Mouse (Mus musculus) CH12.LX (cell line): ENCODE measurements at regions not wholly inside any gene's neighbourhood (a gene's known extent, or its start where the extent isn't known, plus 50 kb on each side); places are given as distances from the start of the nearest gene placed in this dataset.

ENCODE experiments used
- DNase-seq: peaks from one replicate; pipeline ENCODE4 v3.0.0-alpha.2; 2013; ENCODE audit errors: extremely low read depth
- H3K27ac ChIP-seq: 2 replicates; pipeline ENCODE4 v1.5.1; 2012; ENCODE audit warnings: low read depth, mild to moderate bottlenecking, control low read depth, moderate library complexity; ENCODE audit not compliant: insufficient read depth
- H3K27me3 ChIP-seq: replicated peaks from 2 replicates; pipeline ENCODE3; 2012; ENCODE audit warnings: inconsistent platforms
- H3K36me3 ChIP-seq, 2 experiments: replicated peaks in 1 of 2; 2 replicates each; pipeline versions ENCODE3 to v1.6.1; 2012; ENCODE audit warnings: inconsistent platforms in 1 of 2, low read length in 1 of 2, mild to moderate bottlenecking in 1 of 2, mixed read lengths in 1 of 2, moderate library complexity in 1 of 2; ENCODE audit not compliant: control insufficient read depth in 1 of 2, insufficient read depth in 1 of 2
- H3K4me1 ChIP-seq, 2 experiments: 2 replicates each; pipeline ENCODE4 v1.6.1; 2012; ENCODE audit warnings: inconsistent platforms in 1 of 2, moderate library complexity in 1 of 2; ENCODE audit not compliant: insufficient read depth in 2 of 2, control insufficient read depth in 1 of 2
- H3K4me2 ChIP-seq: 2 replicates; pipeline ENCODE4 v1.6.1; 2012; ENCODE audit warnings: low read depth, mild to moderate bottlenecking, control low read depth; ENCODE audit not compliant: poor library complexity, insufficient read depth, severe bottlenecking
- H3K4me3 ChIP-seq, 3 experiments: fragments of 150-350 bp in 1 of 3; sonication (generic) in 1 of 3; replicated peaks in 1 of 3; 2 replicates each; pipeline versions ENCODE3 to v1.5.1; 2011 to 2012; ENCODE audit warnings: low read depth in 2 of 3, low read length in 2 of 3, mild to moderate bottlenecking in 2 of 3, moderate library complexity in 2 of 3, control low read depth in 1 of 3, improper control_type of control experiment in 1 of 3, inconsistent platforms in 1 of 3, mixed read lengths in 1 of 3; ENCODE audit not compliant: poor library complexity in 1 of 3
- H3K79me2 ChIP-seq: replicated peaks from 2 replicates; pipeline ENCODE4 v1.6.1; 2012; ENCODE audit warnings: mild to moderate bottlenecking, moderate library complexity; ENCODE audit not compliant: control insufficient read depth, poor library complexity, insufficient read depth, severe bottlenecking; ENCODE audit errors: extremely low read depth
- H3K9ac ChIP-seq: 2 replicates; pipeline ENCODE4 v1.6.1; 2012; ENCODE audit warnings: low read depth, mild to moderate bottlenecking, control low read depth, moderate library complexity; ENCODE audit not compliant: insufficient read depth
- H3K9me3 ChIP-seq: replicated peaks from 2 replicates; pipeline ENCODE3; 2012; ENCODE audit warnings: low read length, inconsistent platforms, mixed read lengths
- CTCF ChIP-seq, 2 experiments: IDR thresholded peaks in 1 of 2; conservative IDR thresholded peaks in 1 of 2; 2 replicates each; pipeline ENCODE4 v1.5.1; 2011 to 2012; ENCODE audit warnings: low read depth in 2 of 2, low read length in 2 of 2, improper control_type of control experiment in 1 of 2, inconsistent platforms in 1 of 2, mild to moderate bottlenecking in 1 of 2, moderate library complexity in 1 of 2
- EP300 ChIP-seq: IDR thresholded peaks from 2 replicates; pipeline ENCODE4 v1.6.1; 2011; ENCODE audit warnings: low read length, improper control_type of control experiment
- GABPA ChIP-seq: IDR thresholded peaks from 2 replicates; pipeline ENCODE4 v1.6.1; 2012; ENCODE audit warnings: low read depth, low read length, improper control_type of control experiment, inconsistent platforms; ENCODE audit not compliant: insufficient replicate concordance
- IRF4 ChIP-seq: IDR thresholded peaks from 2 replicates; pipeline ENCODE4 v1.6.1; 2014; ENCODE audit warnings: low read depth, mild to moderate bottlenecking, inconsistent platforms, low read length, improper control_type of control experiment
- MAX ChIP-seq: IDR thresholded peaks from 2 replicates; pipeline ENCODE4 v1.6.1; 2011; ENCODE audit warnings: low read length, improper control_type of control experiment
- MAZ ChIP-seq: IDR thresholded peaks from 2 replicates; pipeline ENCODE4 v1.6.1; 2012; ENCODE audit warnings: low read depth, mild to moderate bottlenecking, inconsistent platforms, low read length, improper control_type of control experiment, moderate library complexity
- MEF2A ChIP-seq: IDR thresholded peaks from 2 replicates; pipeline ENCODE4 v1.6.1; 2014; ENCODE audit warnings: low read depth, mild to moderate bottlenecking, inconsistent platforms, low read length, improper control_type of control experiment, borderline replicate concordance
- PAX5 ChIP-seq: IDR thresholded peaks from 2 replicates; pipeline ENCODE4 v1.6.1; 2012; ENCODE audit warnings: low read length, inconsistent platforms, mixed read lengths
- POLR2A ChIP-seq: IDR thresholded peaks from 2 replicates; pipeline ENCODE4 v1.6.1; 2011; ENCODE audit warnings: low read depth, mild to moderate bottlenecking, improper control_type of control experiment, low read length
- POLR2AphosphoS2 ChIP-seq: IDR thresholded peaks from 2 replicates; pipeline ENCODE4 v1.6.1; 2011; ENCODE audit warnings: low read depth, low read length, improper control_type of control experiment
- SMC3 ChIP-seq: IDR thresholded peaks from 2 replicates; pipeline ENCODE4 v1.6.1; 2011; ENCODE audit warnings: low read depth, low read length, improper control_type of control experiment
- TBP ChIP-seq: conservative IDR thresholded peaks from 2 replicates; pipeline ENCODE4 v1.6.1; 2011; ENCODE audit warnings: low read depth, low read length, improper control_type of control experiment
- USF1 ChIP-seq: IDR thresholded peaks from 2 replicates; pipeline ENCODE4 v1.6.1; 2014; ENCODE audit warnings: low read depth, mild to moderate bottlenecking, inconsistent platforms, low read length, improper control_type of control experiment
- ZKSCAN1 ChIP-seq: IDR thresholded peaks from 2 replicates; pipeline ENCODE4 v1.6.1; 2012; ENCODE audit warnings: low read depth, inconsistent platforms, low read length, improper control_type of control experiment, borderline replicate concordance
- dilution Hi-C: fragments of 300-500 bp; cut with MboI; formaldehyde crosslinking; loops from 2 replicates; pipeline ENCODE4 v1.14.3; 2020; ENCODE audit warnings: low sequenced_read_pairs; ENCODE audit not compliant: extremely low pct_unique_long_range_greater_than_20kb, extremely low pct_ligation_motif_present
- in situ Hi-C: fragments of 300-500 bp; cut with MboI; formaldehyde crosslinking; loops from 3 replicates; pipeline ENCODE4 v1.14.3; 2019; ENCODE audit warnings: low sequenced_read_pairs, low pct_ligation_motif_present, low pct_unique_long_range_greater_than_20kb, mixed read lengths

- H3K9ac ChIP-seq = no peak overlapping the region
- no peaks in the 10 kb centered on the region for H3K27me3 ChIP-seq
- no peak overlapping the region for H3K4me2 ChIP-seq
- dilution Hi-C loops = no loop called here
- H3K36me3 ChIP-seq = no peaks in the 10 kb centered on the region
- H3K79me2 ChIP-seq = no peaks in the 10 kb centered on the region
- no peak for TF ChIP-seq TBP
- TF ChIP-seq GABPA = no peak
- no peak for TF ChIP-seq ZKSCAN1
- TF ChIP-seq IRF4 = no peak
- TF ChIP-seq MAX = no peak
- TF ChIP-seq EP300 = no peak
- TF ChIP-seq POLR2AphosphoS2 = no peak
- peaks cover 38% of the 10 kb centered on the region for H3K9me3 ChIP-seq
- no peaks in the 10 kb centered on the region for H3K4me1 ChIP-seq
- in situ Hi-C loops = no loop called here
- no peak overlapping the region for H3K4me3 ChIP-seq
- H3K27ac ChIP-seq = no peak overlapping the region
- DNase-seq = no peak
These were observed 660.7 kb upstream of the Brinp1 start for GRCm38 (mm10) chr4:69614901-69615300.

DNA sequence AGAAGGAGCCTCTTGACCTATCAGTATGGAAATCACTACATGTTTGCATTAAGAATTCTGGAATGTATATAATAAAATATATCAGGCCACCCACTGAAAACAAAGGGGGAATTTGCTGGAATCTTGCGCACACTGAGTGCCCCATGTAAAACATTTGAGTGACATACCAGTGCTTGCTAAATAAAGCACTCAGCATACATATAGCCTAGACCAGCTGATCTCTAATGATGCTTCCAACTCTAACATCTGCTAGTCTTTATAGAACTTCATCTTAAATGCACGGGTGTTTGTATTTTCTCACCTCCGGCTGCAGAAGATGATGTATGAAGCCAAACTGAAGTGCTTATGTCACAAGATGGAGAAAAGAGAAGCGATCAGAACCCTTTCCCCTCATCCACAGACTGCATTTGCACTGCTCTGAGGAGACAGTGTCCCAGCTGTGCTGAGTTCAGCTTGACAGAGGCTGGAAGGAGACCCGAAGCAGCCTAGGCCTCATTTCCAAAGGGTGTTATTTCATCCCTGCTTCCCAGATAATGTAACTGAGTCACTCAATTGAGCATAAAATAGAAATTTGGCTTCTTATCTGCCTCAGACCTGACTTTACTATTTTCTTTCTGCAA lies 657.6 kb upstream of the Brinp1 start:
- H3K79me2 ChIP-seq = no peaks in the 10 kb centered on the region
- no peak overlapping the region for H3K27ac ChIP-seq
- no peak overlapping the region for H3K9ac ChIP-seq
- DNase-seq = no peak
- no peaks in the 10 kb centered on the region for H3K36me3 ChIP-seq
- no peak for TF ChIP-seq IRF4
- no peak for TF ChIP-seq USF1
- TF ChIP-seq CTCF (conservative IDR thresholded peaks at IDR 0.05 in 1 of 2, IDR thresholded peaks at IDR 0.05 in 1 of 2; ENCODE audit: low read depth in 2 of 2, low read length in 2 of 2) = no peak
- no peak for TF ChIP-seq MAZ
- H3K27me3 ChIP-seq = no peaks in the 10 kb centered on the region
- H3K9me3 ChIP-seq = peaks cover 44% of the 10 kb centered on the region
- in situ Hi-C loops = no loop called here
- H3K4me2 ChIP-seq = no peak overlapping the region
- H3K4me1 ChIP-seq = no peaks in the 10 kb centered on the region
- H3K4me3 ChIP-seq = no peak overlapping the region
- dilution Hi-C loops = no loop called here

DNA sequence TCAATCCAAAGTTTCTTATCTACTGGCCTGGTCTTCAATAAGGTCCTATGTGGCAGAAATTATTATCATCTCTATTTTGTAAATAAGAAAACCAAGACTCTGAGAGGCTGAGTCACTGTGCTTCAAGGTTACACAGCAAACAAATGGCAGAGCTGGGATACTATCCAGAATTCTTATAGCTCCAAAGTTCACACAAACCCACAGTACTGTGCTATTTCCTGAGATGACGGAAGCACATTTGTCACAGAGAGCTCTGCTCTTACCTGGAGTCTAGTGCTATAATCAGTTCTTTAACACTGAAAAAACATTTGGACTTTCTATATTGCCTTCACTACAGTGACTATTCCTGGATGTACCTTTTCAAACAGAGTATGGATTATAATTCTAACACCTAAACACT lies 654.7 kb upstream of the Brinp1 start:
- in situ Hi-C loops (no loop called here), dilution Hi-C loops (no loop called here)
- Histone ChIP-seq H3K27ac (no peak overlapping the region), H3K79me2 (no peaks in the 10 kb centered on the region), H3K27me3 (no peaks in the 10 kb centered on the region), H3K4me3 (no peak overlapping the region), H3K4me1 (no peaks in the 10 kb centered on the region), H3K4me2 (no peak overlapping the region), H3K9ac (no peak overlapping the region), H3K9me3 (peaks cover 41% of the 10 kb centered on the region), H3K36me3 (no peaks in the 10 kb centered on the region)
- TF ChIP-seq MEF2A = no peak
- TF ChIP-seq PAX5 = no peak
- TF ChIP-seq POLR2AphosphoS2 = no peak
- TF ChIP-seq USF1 = no peak
- no peak for TF ChIP-seq POLR2A
- no peak for TF ChIP-seq SMC3
- no peak for TF ChIP-seq MAZ
- DNase-seq = no peak
